Mouse (Mus musculus) ZHBTc4 (cell line): ENCODE measurements around the gene Creld1.

Source experiments
- DNase-seq: peaks from one replicate; pipeline ENCODE4 v3.0.0-alpha.2; 2011; ENCODE audit warnings: low read depth, low spot score

The Creld1 gene

GRCm38 (mm10) chr6:113469432-113469831 is 13.7 kb upstream of the Creld1 start:
- DNase-seq, result peak; percentile 84

GRCm38 (mm10) chr6:113471297-113471936 is 11.7 kb upstream of the Creld1 start, which contains the start of gene Il17rc:
Gene Il17rc, plus strand, starts transcription at chr6:113471427.
- DNase-seq, result peak; percentile 83

- peak; percentile 54 for DNase-seq
These were observed 11.0 kb upstream of the Creld1 start for GRCm38 (mm10) chr6:113472061-113472460.

GRCm38 (mm10) chr6:113473246-113473645 is 9.9 kb upstream of the Creld1 start:
- no peak for DNase-seq

GRCm38 (mm10) chr6:113473715-113474114 is 9.4 kb upstream of the Creld1 start:
- DNase-seq, result no peak

GRCm38 (mm10) chr6:113477353-113477752 is 5.7 kb upstream of the Creld1 start:
- DNase-seq, result no peak

GRCm38 (mm10) chr6:113478906-113479305 is 4.2 kb upstream of the Creld1 start:
- DNase-seq, result no peak

- DNase-seq, result no peak
These were observed 2.3 kb upstream of the Creld1 start for GRCm38 (mm10) chr6:113480555-113481373.

GRCm38 (mm10) chr6:113482477-113483099 is 509 bp upstream of the Creld1 start:
- DNase-seq, result peak; percentile 76

- DNase-seq, result peak; percentile 61
These were observed 632 bp downstream of the Creld1 start for GRCm38 (mm10) chr6:113483729-113484128.

- DNase-seq, result peak; percentile 66
These were observed 4.1 kb downstream of the Creld1 start for GRCm38 (mm10) chr6:113487125-113487576.

- no peak for DNase-seq
These were observed 6.3 kb downstream of the Creld1 start for GRCm38 (mm10) chr6:113489410-113489809.

- no peak for DNase-seq
These were observed 9.2 kb downstream of the Creld1 start for GRCm38 (mm10) chr6:113492101-113492864.

GRCm38 (mm10) chr6:113494258-113494788 is 11.2 kb downstream of the Creld1 start:
- peak; percentile 96 for DNase-seq

GRCm38 (mm10) chr6:113495071-113495675 is 12.1 kb downstream of the Creld1 start:
- DNase-seq, result peak; percentile 53

- no peak for DNase-seq
These were observed 16.2 kb downstream of the Creld1 start for GRCm38 (mm10) chr6:113499346-113499745.

- DNase-seq, result peak; percentile 84
These were observed 18.4 kb downstream of the Creld1 start, which contains the start of gene Prrt3 for GRCm38 (mm10) chr6:113501388-113502084. Gene Prrt3, minus strand, starts transcription at chr6:113501931.

- DNase-seq, result peak; percentile 84
These were observed 19.7 kb downstream of the Creld1 start for GRCm38 (mm10) chr6:113502801-113503200.

GRCm38 (mm10) chr6:113505689-113506088 is 22.6 kb downstream of the Creld1 start:
- no peak for DNase-seq

- no peak for DNase-seq
These were observed 24.0 kb downstream of the Creld1 start for GRCm38 (mm10) chr6:113507130-113507529.
